Mouse (Mus musculus): ENCODE data around the gene Prkd2. TPM values are rescaled to one million over a fixed set of nuclear protein-coding genes. Genes with fewer than 3 reads are reported as not detected.

The Prkd2 gene
- polyA plus RNA-seq, 1 experiment from 2014 or later = 12.2 TPM

DNA sequence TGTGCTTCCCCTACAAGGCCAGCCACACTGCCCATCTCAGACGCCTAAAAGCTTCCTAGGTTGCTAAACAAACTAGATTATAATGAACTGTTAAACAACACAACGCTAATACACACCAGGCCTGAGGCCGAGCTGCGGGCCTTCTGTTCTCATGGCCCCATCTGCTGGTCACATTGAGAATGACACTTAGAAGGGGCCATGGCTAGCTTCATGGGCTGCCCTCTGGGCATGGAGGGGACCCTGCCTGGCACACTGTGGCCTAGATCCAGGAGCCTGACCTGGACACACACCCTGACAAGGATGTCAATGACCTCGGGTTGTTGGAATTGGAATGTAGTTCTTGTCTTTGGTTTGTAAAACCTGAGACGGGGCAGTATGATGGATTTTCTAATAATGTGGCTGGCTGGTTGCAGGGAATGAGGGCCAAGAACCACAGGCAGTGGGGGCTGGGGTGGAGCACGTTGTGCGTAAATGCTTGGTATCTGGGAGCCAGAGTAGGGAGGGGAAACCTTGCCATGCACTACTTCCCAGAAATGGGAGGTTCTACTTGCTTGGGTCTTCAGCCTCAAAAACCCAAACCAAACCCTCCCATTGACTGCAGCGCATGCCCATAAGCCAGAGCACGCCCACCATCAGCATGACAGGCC is 71.2 kb downstream of the Prkd2 start:
- H3K27ac ChIP-seq = no peak overlapping the region; the same call in 1 of the 2 replicates
- WGBS = 29% methylated on average over 10 of the region's 10 CpGs
- peaks cover 15% of the 10 kb centered on the region for H3K4me1 ChIP-seq
- H3K4me3 ChIP-seq (replicated peaks) = no peak overlapping the region
- no peaks in the 10 kb centered on the region for H3K9me3 ChIP-seq
- H3K9ac ChIP-seq = no peak overlapping the region; the same call in 1 of the 2 replicates
- ATAC-seq (ENCODE audit: insufficient read depth, low FRiP score, low read depth) = 0 out of 2 replicates have a peak, but pooled peaks have one; percentile 15
- no peak overlapping the region for H3K4me2 ChIP-seq
- H3K36me3 ChIP-seq = peaks cover 47% of the 10 kb centered on the region
- no peaks in the 10 kb centered on the region for H3K27me3 ChIP-seq (replicated peaks)

DNA sequence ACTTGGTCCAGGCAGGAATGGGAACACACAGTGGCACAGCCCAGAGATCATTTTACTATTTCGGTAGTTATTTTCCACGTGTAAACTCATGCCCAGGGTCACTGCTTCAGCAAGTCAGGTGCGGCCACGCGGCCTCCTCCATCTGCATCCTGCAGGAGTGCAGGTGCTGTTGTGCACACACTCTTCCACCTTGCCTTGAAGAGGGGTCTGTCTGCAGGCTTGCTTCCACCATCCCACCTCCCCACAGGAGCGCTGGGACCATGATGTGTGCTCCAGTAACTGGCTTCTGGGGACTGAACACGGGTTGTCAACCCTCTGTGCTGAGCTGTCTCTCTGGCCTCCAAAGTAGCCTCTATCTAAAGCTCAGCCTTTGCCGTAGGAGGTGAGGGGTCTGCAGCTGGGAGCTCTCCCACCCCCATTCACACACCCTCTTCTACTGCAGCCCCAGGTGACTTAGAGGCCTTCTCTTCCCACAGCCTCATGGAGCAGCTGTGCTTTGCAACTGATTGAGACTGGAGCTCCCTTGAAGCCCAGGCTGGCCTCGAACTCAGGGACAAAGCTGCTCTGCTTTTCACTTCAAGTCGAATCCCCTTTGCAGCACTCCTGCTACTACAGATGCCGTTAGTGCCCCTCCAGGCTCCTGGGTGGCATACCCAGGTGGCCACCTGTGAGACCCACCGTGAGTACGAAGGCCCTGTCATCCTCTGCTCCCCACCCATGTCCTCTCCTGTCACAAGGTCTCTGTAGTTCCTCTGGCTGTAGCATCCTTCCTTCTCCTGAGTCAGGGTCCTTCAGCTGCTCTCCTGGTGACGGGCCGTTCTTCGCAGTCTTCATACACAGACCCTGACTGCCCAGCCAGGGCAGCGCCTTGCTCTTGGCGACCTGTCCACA is 72.0 kb downstream of the Prkd2 start:
- WGBS = 80% methylated on average over 18 of the region's 18 CpGs
- no peak overlapping the region for H3K27ac ChIP-seq
- no peak overlapping the region for H3K9ac ChIP-seq
- H3K27me3 ChIP-seq (replicated peaks) = no peaks in the 10 kb centered on the region
- no peak overlapping the region for H3K4me3 ChIP-seq (replicated peaks)
- H3K4me1 ChIP-seq = peaks cover 15% of the 10 kb centered on the region
- H3K4me2 ChIP-seq = no peak overlapping the region
- no peak for ATAC-seq (ENCODE audit: insufficient read depth, low FRiP score, low read depth)
- H3K9me3 ChIP-seq = no peaks in the 10 kb centered on the region
- H3K36me3 ChIP-seq = peaks cover 47% of the 10 kb centered on the region

DNA sequence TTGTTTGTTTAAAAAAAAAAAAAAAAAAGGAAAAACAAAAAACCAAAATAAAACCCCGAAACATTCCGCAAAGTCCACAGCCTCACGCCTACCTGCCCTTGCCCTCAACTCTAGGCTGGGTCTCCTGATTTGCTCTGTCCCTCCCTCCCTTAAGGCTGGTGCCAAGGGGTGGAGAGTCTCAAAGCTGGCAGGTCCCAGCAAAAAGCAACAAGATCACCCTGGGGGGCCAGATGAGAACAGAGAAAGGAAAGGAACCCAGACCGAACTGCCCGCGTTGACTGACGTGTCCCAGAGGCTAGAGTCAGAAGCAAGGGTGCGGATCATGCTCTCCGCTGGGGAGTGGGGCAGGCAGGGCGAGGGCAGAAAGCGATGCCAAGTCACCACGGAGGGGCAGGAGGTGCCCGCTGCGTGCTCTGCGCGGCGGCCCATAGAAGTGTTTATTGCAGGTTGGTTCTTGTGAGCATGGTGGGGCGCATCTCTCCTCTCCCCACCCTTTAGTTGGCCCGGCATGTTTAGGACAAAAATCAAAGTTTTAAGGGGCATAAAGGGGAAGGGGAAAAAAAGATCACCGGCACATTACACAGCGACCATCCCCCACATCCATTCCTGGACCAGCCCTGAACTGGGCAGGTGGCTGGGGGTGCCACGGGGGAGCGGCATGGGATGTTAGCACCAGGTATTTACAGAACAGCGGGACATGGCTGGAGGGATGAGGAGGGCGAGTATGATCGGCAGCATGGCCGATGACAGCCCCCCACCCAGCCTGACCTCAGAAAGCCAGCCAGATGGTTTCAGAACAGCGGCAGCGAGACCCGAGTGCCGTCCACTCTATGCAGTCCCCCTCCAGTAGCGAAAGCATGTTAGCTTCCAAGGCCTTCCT is 73.0 kb downstream of the Prkd2 start:
- ATAC-seq (ENCODE audit: insufficient read depth, low FRiP score, low read depth) = no peak
- Histone ChIP-seq H3K4me2 (no peak overlapping the region), H3K9me3 (no peaks in the 10 kb centered on the region), H3K9ac (no peak overlapping the region), H3K27me3 (replicated peaks) (no peaks in the 10 kb centered on the region), H3K27ac (no peak overlapping the region), H3K36me3 (peaks cover 47% of the 10 kb centered on the region), H3K4me1 (peaks cover 21% of the 10 kb centered on the region), H3K4me3 (replicated peaks) (no peak overlapping the region)
- 91% methylated on average over 32 of the region's 32 CpGs for WGBS

DNA sequence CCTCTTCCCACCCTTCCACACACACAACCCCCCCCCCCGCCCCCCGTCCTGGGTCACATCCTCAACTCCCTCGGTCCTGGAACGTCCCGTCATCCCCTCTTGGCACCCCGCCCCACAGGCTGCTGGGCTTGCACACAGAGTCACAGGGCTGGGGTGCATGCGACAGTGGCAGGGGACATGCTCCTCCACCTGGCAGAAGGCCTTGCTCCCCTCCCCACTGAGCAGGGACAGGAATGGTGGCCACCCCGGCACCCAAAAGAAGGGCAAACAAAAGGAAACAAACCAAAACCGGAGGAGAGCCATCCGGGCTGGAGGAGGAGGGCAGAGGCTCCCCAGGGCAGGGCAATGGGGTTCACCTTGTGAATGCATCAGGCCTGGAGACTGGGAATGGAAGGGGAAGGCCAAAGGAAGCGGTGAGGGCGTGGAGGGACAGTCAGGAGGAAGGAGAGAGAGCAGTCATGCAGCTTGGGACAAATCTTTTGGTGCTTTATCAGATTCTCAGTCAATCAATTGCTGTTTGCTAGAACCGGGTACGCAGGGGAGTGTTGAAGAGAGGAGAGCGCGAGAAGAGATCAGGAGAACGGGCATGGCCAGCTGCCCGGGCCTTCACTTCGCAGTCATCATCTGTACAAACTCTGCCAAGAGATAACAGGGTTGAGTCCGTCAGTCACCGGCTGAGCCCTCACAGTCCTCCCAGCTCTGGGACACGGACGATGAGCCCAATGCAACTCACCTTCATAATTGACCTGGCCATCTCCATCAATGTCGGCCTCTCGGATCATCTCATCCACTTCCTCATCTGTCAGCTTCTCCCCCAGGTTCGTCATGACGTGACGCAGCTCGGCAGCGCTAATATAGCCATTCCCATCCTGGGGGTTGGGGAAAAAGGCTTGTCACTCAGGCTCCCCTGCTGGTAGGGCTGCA is 73.9 kb downstream of the Prkd2 start:
- no peak overlapping the region for H3K4me2 ChIP-seq
- H3K27ac ChIP-seq = no peak overlapping the region
- 77% methylated on average over 30 of the region's 30 CpGs for WGBS
- H3K36me3 ChIP-seq = peaks cover 47% of the 10 kb centered on the region
- no peaks in the 10 kb centered on the region for H3K9me3 ChIP-seq
- no peak overlapping the region for H3K9ac ChIP-seq
- H3K27me3 ChIP-seq (replicated peaks) = no peaks in the 10 kb centered on the region
- peaks cover 30% of the 10 kb centered on the region for H3K4me1 ChIP-seq
- no peak overlapping the region for H3K4me3 ChIP-seq (replicated peaks)
- ATAC-seq (ENCODE audit: insufficient read depth, low FRiP score, low read depth) = no peak

DNA sequence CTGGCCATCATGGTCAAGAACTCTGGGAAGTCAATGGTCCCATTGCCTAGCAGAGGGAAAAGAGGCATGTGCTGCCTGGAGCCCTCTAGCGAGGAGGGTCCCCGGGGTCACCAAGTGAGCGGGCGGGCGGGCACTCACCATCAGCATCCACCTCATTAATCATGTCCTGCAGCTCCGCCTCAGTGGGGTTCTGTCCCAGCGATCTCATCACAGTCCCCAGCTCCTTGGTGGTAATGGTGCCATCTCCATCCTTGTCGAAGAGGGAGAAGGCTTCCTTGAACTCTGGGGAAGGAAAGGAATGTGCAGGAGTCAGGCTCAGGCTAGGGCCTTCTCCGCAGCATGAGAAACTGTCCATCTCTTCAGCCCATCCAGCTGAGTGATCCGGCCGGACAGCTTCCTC is 74.7 kb downstream of the Prkd2 start:
- Histone ChIP-seq H3K4me2 (no peak overlapping the region), H3K27me3 (replicated peaks) (no peaks in the 10 kb centered on the region), H3K9ac (no peak overlapping the region), H3K4me3 (replicated peaks) (no peak overlapping the region), H3K36me3 (peaks cover 47% of the 10 kb centered on the region), H3K27ac (no peak overlapping the region), H3K9me3 (no peaks in the 10 kb centered on the region), H3K4me1 (peaks cover 39% of the 10 kb centered on the region)
- no peak for ATAC-seq (ENCODE audit: insufficient read depth, low FRiP score, low read depth)
- WGBS = 59% methylated on average over 11 of the region's 11 CpGs

DNA sequence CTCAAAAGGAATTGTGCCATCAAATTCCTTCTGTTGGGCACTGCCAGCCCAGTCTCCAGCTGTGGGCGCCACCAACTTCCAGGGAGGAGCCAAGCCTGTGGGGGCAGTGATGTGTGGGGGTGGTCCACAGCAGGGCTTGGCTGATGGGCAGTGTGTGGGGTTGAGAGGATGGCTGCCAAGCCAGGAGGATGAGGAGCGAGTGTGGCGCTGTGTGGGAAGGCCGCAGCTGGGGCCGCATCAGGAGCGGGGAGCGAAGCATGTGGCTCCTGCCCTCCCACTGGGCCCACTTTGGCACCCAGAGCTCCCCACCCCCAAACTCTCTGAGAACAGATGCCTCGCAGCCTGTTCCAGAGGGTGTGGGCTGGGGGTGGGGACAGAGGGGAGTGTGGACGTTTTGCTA is 75.3 kb downstream of the Prkd2 start:
- no peak overlapping the region for H3K4me2 ChIP-seq
- no peak overlapping the region for H3K27ac ChIP-seq
- no peak for ATAC-seq (ENCODE audit: insufficient read depth, low FRiP score, low read depth)
- no peak overlapping the region for H3K9ac ChIP-seq
- 75% methylated on average over 9 of the region's 9 CpGs for WGBS
- no peaks in the 10 kb centered on the region for H3K27me3 ChIP-seq (replicated peaks)
- peaks cover 44% of the 10 kb centered on the region for H3K4me1 ChIP-seq
- H3K4me3 ChIP-seq (replicated peaks) = no peak overlapping the region
- H3K9me3 ChIP-seq = no peaks in the 10 kb centered on the region
- H3K36me3 ChIP-seq = peaks cover 47% of the 10 kb centered on the region

DNA sequence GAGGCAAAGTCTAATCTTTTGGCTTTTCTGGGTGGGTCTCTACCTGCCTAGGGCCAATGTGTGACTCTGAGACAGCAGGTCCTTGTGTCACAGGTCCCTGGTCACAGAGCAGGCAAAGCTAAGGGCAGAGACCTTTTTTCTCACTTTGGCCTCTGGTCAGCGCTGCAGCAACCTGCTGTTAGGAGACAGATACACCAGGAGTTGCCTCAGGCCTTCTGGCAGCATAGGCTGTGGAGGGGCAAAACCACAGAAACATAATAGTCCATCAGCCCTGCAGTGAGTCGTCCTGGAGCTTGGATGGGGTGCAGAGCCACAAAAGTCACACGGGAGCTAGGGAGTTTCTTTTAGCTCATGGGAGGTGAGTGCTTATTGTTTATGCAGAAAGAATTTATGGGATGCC is 76.0 kb downstream of the Prkd2 start:
- 67% methylated on average over 3 of the region's 3 CpGs for WGBS
- no peak for ATAC-seq (ENCODE audit: insufficient read depth, low FRiP score, low read depth)
- Histone ChIP-seq H3K27ac (no peak overlapping the region), H3K9me3 (no peaks in the 10 kb centered on the region), H3K36me3 (peaks cover 47% of the 10 kb centered on the region), H3K4me3 (replicated peaks) (no peak overlapping the region), H3K4me2 (no peak overlapping the region), H3K9ac (no peak overlapping the region), H3K27me3 (replicated peaks) (no peaks in the 10 kb centered on the region), H3K4me1 (peaks cover 46% of the 10 kb centered on the region)

DNA sequence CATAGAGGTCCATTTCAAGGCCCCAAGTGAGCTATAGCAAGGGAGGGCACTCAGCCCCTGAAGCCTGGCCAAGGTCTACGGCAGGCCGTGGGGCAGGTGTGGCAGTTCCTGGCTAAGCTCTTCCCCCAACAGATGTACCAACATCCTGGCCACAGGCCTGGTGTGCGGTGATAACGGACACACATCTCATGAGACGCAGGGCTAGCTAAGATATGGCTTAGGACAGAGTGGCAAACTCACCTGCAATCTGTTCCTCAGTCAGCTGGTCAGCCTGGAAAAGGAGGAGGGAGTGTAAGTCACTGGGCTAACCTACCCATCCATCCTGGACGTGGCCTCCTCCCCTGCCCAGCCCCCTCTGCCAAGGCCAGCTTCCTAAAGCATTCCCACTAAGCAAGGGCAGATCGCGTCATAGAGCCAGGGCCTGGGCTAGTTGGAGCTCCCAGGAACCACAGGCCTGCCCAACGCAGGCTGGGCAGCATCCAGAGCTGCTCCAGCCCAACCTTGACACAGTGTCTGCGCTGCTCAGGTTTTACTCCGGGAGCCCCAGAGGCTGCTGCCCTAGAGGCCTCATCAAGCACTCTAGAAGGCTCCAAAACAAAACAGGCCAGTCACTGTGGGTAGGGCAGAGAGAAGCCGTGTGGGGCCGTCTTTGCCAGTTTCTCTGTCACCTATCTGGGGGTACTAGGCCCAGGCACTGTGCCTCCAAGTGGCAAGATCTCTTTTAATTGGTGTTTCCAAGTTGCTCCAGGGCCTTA is 76.9 kb downstream of the Prkd2 start:
- Histone ChIP-seq H3K27ac (no peak overlapping the region), H3K4me1 (peaks cover 46% of the 10 kb centered on the region), H3K4me2 (no peak overlapping the region), H3K36me3 (peaks cover 40% of the 10 kb centered on the region), H3K27me3 (replicated peaks) (no peaks in the 10 kb centered on the region), H3K9ac (no peak overlapping the region), H3K4me3 (replicated peaks) (no peak overlapping the region), H3K9me3 (no peaks in the 10 kb centered on the region)
- WGBS = 70% methylated on average over 13 of the region's 13 CpGs
- ATAC-seq (ENCODE audit: insufficient read depth, low FRiP score, low read depth) = no peak

All from stomach, embryonic 15.5 days (tissue).